Mouse (Mus musculus) adrenal gland, adult 8-10 months (tissue): ENCODE measurements around the gene Tnpo1. TPM values are rescaled to one million over a fixed set of nuclear protein-coding genes. Genes with fewer than 3 reads are reported as not detected.
A peak's percentile ranks its signal among the peaks of the same experiment; 100 is the strongest.
"Not testable (repeated sequence)": the region's sequence is repeated elsewhere in the genome, so short reads cannot be mapped to it uniquely, and the experiment has no call there.

Source experiments
- DNase-seq: peaks from one replicate; pipeline ENCODE4 v3.0.0; 2022
- total RNA-seq, 4 experiments: library from RNA; stranded (reverse); gene quantifications; 2 replicates each; pipeline ENCODE4 v1.2.4; 2022

Tnpo1 gene
- total RNA-seq, 4 experiments from 2014 or later, result 122 to 194 (median 144) TPM

DNA sequence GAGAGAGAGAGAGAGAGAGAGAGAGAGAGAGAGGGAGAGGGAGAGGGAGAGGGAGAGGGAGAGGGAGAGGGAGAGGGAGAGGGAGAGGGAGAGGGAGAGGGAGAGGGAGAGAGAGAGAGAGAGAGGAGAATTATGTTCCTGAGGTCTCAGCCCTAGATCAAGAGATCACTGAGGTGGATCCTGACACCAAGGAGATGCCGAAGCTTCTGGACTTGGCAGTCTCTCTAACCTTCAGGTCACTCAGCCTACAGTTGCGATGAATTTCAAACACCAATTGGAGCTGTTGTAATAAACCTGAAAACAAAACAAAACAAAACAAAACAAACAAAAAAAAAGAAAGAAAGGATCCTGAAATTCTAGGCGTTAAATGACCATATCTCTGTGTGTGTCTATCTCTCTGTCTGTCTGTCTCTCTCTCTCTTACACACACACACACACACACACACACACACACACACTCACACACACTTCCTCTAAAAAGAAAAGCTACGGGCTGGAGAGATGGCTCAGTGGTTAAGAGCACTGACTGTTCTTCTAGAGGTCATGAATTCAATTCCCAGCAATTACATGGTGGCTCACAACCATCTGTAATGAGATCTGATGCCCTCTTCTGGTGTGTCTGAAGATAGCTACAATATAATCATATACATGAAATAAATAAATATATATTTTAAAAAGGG is 109.1 kb downstream of the Tnpo1 start:
- DNase-seq, result not testable (repeated sequence)

DNA sequence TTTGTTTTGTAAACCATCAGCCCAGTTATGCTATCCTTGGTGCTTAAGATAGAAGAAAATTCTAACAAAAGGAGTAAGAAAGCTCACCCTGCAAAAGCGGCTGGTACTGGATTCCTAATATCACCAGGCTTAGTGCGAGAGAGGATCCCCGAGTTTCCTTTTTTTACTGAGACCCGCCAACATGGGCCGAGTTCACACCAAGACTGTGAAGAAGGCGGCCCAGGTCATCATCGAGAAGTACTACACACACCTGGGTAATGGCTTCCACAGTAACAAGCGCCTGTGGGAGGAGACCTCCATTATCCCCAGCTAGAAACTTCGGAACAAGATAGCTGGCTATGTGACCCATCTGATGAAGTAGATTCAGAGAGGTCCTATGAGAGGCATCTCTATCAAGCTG is 109.6 kb downstream of the Tnpo1 start:
- no peak for DNase-seq

DNA sequence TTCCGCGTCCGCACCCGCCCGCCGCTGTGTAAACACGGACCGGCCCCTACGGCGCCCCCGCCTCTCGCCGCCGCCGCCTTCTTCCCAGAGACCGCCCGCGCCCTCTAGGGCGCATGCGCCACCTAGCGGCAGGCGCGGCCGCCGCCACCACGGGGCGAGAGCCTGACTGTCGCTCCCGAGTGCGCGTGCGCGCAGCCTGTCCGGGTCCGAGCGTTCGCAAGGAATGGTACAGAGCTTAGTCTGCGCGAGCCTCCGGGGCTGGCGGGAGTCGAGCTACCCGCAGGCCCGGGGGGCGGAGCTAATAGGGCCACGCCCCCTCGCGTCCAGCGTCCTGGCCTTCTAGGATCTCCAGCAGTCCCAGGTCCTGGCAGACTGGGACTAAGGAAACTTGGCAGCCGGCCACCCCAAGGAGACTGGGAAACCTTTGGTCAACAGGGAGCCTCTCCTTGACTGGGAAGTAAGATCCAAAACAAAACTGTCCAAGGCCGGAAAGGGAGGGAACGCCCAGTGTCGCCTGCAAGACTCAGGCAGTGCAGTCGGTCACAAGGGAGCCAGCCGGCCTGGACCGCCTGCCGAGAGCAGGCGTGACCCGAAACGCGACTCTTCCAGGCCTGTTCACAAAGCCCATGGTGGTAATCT is 110.9 kb downstream of the Tnpo1 start, which contains the start of gene Fcho2:
Fcho2 (minus strand) TSS at position 303 of the 639 bp plus-strand sequence.
- DNase-seq, result peak; percentile 99

DNA sequence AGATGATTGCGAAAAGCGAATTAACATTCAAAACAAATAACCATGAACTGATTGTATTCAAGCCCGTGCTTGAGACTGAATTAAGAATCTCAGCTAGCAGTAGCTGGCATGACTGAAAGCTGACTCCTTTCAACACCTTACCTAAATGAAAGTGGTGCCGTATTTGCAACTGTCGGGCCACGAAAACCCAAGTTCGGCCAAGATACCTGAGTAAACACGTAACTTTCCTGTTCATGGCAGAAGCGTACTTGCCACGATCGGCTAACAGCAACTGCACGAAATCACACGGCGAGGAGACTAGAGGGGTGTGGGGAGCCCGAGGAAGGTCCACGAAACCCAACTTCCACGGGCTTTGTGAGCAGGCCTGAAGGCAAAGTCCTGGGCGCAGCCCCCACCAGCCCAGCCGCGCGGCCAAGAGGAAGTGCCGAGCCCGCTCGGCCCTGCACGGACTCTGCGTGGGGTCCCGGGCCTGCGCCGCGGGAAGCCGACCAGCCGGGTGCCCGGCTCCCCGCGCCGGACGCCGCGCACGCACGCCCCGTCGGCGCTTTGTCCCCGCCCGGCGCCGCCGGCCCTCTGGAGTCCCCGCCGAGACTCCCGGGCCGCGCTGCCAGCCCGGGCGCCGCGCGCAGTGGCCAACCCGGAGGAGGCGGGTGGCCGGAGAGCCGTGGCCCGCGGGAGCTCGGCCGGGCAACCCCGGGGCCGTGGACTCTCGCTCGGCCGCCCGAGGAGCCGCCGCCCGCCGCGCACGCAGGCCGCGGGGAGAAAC is 111.7 kb downstream of the Tnpo1 start:
- DNase-seq, result peak; percentile 40

DNA sequence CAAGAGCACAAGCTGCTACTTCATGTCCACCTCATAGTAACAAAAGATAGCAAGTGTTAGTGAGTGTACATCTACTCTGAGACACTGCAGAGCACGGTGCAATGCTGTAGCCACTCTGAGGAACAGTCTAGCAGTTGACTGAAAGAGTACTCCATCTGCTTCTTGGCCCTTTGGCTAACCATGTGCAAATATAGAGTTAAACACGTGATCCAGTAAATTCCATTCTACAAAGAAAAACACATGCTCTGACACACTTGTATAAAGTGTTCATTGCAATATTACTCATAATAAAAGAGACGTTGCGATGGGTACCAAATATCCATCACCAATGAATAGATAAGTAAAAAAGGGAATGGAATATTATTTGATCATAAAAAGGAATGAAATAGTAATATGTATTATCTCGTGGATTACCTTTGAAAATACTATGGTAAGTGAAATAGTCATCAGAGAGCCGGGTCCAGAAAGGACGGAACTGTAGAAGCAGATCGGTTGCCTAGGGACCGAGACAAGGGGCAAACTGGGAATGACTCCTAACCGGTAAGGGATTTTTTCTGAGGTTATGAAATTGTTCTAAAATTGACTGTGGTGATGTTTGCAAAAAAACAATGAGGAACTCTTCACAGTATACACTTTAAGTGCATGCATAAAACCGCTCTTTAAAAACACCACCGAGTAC is 112.4 kb downstream of the Tnpo1 start:
- no peak for DNase-seq

DNA sequence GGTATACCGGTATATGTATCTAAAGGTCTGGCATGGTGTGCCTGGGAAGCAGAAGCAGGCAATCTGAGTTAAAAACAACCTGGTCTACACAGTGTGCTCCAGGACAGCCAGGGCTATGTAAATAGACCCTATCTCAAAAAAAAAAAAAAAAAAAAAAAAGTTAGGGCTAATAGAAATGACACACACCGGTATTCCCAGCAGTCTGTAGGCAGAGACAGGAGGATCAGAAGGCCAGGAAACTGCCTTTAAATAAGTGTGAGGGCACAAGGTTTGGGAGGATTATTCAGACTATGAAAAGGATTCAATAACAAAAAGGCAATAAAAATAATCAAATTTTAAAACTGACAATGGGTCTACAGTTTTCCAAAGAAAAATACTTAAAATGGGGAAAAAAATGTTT is 113.0 kb downstream of the Tnpo1 start:
- no peak for DNase-seq

DNA sequence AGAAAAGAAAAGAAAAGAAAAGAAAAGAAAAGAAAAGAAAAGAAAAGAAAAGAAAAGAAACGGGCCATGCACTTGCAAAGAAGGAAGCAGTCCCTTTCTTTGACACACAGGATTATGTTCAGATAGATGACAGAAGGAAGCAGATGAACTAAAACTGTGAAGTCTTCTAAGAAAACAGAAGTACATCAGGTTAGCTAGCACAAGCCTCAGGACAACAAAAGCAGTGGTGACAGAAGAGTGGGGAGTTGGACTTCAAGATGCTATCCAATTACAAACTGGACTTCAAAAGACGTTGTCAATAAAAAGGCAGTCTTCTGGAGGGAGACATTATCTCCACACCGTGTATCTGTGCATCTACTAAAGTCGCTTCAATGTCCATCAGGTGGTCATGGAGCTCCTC is 113.9 kb downstream of the Tnpo1 start:
- no peak for DNase-seq

DNA sequence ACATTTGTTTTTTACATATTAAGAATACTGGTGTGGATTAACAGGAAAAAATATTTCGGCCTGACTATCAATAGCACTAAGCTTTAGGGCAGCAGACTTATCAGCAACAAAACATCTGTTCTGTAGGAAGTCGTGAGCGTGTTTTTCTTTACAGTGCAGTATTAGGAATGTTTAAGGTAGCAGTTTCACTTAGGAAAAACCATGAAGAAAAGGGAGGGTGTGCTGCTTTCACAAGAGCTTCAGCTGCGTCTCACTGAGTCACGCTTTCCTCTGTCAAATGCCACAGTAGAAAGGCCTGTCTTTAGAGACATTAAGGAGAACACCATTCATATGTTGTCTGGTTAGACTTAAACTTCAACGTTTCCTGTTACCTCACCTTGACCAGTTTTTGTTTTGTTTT is 116.0 kb downstream of the Tnpo1 start:
- DNase-seq, result no peak

DNA sequence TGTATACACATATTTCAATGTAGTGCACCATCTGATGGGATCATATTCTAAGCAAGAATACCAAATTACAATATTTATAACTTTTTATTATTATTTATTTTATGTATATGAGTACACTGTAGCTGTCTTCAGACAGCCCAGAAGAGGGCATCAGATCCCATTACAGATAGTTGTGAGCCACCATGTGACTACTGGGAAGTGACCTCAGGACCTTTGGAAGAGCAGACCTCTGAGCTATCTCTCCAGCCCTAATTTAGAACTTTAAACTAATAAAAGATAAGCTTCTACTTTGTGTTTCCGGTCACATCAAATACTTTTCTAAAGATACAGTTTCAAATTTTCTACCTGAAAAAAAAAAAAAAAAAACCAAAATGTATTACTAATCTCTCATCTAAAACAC is 117.1 kb downstream of the Tnpo1 start:
- DNase-seq, result no peak

DNA sequence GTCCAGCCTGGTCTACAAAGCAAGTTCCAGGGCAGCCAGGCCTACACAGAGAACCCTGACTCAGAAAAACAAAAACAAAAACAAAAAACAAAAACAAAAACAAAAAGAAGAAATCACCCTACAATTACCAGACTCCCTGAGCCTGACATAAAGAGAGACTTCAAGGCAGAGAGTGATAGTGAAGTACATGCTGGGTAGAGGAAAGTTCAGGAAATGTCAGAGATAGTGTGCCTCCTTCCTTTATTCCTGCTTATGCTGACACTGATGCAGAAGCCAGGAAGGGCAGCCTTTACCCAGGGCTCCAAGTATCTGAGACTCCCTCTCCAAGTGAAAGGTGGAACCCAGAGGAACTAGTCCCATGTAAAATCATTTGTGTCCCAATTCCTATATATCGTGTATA is 121.7 kb downstream of the Tnpo1 start:
- DNase-seq, result no peak

DNA sequence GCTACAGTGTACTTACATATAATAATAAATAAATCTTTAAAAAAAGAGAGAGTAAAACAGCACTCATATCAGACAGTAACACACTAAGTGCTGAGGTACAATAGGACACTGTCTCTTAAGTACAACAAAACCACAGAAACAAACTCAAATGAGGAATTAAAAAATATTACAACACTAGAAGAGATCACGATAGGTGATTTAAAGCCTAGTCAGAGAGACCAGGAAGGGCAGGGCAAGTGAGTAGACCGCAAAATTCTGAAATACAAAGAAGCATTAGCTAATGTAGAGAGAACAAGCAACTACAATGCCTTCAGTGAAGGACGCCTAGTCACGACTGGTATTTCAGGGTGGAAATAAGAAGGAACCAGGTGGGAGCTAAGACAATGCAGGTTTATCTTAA is 122.5 kb downstream of the Tnpo1 start:
- DNase-seq, result no peak

DNA sequence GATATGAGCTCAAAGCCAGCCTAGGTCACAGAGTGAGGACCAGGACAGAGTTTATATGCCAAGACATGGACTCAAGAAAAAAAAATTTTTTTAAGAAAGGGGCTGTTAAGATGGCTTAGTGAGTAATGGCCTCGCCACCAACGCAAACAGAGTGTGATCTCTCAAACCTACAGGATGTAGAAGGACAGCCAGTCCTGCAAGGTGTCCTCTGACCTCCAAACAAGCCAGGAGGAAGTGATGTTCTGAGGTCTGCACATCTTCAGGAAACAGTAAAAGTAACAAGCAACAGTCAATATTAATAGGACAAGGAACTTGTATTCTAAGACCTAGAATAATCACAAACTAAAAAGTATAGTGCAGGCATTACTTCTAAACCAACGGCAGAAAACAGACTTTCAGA is 123.2 kb downstream of the Tnpo1 start:
- DNase-seq, result no peak

DNA sequence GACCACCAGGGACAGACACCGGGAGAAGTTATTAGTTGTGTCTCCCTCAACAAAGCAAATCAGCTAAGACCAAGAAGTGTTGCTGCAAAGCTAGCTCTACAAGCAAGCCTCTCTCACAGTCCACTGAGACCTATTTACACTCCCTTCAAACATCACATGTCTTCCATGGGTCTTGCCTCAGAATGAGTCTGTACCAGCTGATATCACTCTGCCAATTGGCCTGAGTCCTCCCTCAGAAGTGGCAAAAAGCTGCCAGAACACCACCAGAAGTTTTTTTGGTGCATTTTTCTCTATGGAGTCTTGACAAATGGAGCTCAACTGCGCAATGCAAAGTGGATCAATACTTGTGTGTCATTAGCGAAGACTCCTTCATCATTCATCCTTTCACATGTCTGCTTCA is 130.7 kb downstream of the Tnpo1 start:
- DNase-seq, result no peak

DNA sequence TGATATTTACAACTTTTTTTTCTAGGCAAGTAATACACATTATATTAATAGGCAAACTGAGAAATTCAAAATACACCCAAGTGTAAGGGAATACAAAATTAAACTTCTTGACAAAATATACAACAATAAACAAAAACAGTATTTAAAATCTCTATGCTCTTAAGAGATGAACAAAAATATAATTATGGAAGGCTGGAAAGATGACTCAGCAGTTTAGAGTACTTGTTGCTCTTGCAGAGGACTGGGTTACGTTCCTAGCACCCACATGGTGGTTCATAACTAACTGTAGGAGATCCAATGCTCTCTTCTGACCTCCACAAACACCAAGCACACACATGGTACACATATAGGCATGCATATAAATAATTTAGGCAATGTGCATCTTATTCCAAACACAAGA is 133.3 kb downstream of the Tnpo1 start:
- no peak for DNase-seq

DNA sequence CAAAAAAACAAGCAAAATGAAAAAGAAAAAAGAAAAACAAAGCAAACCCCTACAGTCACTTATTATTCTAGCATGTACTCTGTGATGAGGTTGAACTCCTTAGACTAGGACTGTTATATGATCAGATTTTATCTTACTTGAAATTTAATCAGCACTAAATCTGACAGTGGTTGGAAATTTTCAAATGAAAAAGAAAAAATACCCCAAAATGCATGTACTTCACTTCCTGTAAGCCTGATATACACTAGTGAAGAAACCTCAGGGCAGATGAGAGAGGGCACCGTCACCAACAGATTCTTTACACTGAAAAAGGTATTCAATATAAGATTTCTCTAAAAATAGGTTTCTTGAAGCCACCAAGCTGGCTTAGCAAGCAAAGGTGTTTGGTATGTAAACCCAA is 134.5 kb downstream of the Tnpo1 start:
- DNase-seq, result no peak

Other genes with a start within 250 kb of the Tnpo1 start
- gene Tmem171, start 231.6 kb downstream of the Tnpo1 start, total RNA-seq, result under 1 TPM in 3 of 4 experiments, not detected in 1; 0.40 to 0.80 (median 0.55) TPM
- 10 to 100 TPM; 42.2 to 78.3 (median 51.8) TPM for gene Fcho2, start 110.9 kb downstream of the Tnpo1 start, total RNA-seq
- not detected for gene 1700024P04Rik, start 58.2 kb upstream of the Tnpo1 start, total RNA-seq